Mouse (Mus musculus) gastrocnemius, postnatal 4 days (tissue): ENCODE measurements at regions not wholly inside any gene's neighbourhood (a gene's known extent, or its start where the extent isn't known, plus 50 kb on each side); places are given as distances from the start of the nearest gene placed in this dataset.

Source experiments
- DNase-seq, 2 experiments: peaks; one replicate each; pipeline ENCODE4 v3.0.0; 2021 to 2022; ENCODE audit warnings: low spot score in 2 of 2, mixed read lengths in 2 of 2

DNA sequence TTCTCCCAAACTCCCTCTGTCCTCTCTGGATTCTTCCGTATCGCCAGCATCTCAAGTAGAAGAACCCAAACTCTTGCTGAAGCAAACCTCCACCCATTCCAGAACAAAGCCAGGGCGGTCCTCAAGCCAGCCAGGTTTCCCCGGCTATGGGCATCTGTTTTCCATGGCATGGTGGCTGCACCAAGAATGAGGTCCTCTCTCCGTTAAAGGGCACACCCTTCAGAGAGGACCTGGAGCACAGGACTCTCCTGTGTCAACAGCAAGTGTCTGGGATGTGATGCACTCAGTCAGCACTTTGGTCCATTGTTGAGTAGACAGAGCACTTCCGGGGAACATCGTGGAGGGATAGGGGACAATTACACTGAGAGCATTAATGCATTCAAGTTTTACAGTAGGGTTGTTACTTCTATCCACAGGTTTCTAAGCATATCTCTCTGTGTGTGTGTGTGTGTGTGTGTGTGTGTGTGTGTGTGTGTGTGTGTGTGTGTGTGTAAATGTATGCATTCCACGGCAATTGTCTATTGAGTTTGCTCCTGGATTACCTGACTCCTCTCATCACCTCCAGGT lies 56.6 kb upstream of the Cpsf6 start:
- no peak for DNase-seq

DNA sequence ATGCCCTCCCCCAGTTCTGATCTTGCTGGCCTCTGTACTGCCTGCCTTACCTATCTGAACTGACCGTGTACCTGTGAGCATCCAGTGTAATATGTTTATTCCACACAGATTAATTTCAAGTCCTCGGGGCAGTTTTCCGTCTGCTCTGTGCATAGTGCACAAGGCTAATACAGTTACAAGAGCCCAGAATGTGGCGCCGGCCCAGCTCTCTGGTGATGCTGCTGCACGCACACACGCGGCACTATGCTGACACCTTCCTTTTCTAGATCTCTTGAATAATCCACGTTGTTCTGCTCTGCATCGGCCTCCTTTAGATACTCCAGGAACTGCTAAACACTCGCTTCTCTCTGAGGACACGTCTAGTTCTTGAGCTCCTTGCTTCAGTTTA lies 55.9 kb upstream of the Cpsf6 start:
- no peak for DNase-seq

DNA sequence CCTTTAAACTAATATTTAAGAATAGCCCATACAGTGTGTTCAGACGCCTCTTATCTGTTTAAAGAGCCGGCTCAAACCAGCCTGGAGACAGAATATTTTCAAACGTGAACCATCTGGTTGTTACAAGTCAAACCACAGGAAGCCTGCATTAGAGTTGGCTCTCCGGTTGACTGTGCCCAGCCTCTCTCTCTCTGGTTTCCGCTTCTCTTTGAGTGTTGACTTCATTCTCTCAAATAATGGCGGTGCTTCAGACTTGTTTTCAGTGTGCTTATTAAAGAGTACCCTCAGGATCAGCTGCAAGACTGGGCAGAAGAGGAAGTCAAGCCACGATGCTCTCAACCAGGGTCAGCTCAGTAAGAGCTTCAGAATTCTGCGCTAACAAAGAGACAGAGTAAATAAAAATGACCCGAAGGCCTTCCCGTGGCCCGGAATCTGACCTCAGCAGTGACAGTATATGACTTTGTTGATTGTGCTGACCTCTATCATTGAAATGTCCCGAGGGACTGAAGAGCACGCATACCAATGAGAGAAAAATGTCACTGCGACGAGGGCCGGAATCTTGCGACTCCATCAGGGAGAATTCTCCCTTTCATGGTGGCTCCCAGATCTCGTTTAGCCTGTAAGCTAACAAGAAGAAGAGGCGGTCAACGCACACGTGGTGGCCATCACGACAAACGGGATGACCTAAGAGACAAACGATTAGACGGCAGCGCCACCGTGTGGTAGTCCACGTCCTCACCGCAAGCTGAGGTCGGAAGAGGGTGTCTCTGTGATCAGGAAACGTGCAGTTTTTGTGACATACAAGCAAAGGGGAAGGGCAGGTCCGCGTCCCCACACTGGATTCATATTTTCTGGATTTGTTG lies 55.3 kb upstream of the Cpsf6 start:
- DNase-seq = peak; percentile 77 to 89

DNA sequence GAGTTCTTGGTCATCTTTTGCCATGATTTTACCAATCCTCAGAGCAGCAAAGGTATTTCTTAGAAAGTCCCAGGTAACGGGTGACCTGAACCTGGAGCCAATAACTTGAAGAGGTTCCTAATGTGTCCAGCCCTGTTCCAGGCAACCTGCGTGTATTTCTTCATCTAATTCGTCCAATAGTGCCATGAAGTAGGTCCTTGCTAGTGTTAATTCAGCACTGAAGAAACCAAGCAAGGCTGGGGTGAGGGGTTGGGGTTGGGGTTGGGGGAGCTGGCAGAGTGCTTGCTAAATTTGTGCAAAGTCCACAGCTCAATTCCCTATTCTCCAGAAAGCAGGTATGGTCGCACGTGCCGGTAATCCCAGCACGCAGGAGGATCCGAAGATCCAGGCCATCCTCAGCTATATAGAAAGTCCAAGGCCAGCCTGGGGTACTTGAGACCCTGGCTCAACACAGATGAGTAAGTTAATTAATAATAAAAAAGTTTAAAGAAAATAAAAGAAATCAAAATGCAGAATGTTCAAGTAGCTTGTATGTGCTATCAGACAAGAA lies 54.6 kb upstream of the Cpsf6 start:
- no peak for DNase-seq

DNA sequence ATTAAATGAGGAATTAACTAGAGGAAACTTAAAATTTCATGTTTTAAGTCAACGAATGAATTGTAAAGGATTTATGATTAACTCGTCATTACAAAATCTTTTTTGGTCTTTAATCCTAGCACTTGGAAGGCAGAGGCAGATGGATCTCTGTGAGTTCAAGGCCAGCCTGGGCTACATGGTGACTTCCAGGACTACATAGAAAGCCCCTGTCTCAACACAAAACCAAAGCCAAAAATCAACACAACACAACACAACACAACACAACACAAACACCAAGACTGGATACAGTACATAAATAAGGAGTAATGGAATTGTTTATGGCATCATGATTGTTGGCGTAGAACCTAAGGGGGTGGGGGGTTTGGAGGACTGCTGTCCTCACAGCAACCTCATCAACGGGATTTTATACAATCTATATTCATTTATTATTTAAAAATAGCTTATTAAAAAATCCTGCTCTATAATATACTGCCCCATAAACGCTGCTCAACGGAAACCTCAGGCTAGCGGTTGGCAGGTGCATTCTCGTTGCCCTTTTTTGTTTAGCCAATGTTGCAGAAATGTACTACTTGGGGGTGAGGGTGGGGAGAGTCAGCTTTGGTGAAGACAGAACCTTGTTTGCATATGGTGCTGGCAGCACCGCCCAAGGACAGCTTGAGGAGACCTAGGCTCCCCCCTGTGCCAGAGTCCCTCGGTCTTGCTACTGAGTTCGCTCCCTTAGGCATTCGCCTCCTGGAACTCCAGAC lies 53.9 kb upstream of the Cpsf6 start:
- DNase-seq = no peak

DNA sequence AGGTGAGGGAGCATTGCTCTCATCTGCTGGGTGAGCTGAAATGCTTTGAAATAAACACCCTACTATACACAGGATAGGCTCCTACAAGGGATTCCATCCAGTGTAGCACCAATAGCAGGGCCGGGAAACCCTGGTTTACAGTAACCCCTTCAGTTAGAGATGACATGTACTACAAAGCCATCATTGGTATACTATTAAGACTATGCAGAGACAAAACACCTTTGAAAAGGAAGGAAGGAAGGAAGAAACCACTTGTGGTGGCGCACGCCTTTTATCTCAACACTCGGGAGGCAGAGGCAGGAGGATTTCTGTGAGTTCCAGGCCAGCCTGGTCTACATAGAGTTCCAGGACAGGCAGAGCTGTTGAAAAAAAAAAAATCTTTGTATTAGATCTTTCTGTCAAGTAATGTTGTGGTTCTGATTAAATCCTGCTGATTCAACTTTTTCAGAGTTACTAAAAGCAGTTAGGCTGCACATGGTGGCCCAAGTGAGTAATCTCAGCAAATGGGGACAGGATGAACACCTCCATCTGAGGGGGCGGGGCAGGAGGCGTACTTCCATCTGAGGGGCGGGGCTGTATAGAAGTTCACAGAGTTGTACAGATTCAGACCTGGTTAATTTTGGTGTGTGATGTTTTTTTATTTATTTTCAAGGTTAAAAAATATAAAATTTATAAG lies 53.2 kb upstream of the Cpsf6 start:
- no peak for DNase-seq

DNA sequence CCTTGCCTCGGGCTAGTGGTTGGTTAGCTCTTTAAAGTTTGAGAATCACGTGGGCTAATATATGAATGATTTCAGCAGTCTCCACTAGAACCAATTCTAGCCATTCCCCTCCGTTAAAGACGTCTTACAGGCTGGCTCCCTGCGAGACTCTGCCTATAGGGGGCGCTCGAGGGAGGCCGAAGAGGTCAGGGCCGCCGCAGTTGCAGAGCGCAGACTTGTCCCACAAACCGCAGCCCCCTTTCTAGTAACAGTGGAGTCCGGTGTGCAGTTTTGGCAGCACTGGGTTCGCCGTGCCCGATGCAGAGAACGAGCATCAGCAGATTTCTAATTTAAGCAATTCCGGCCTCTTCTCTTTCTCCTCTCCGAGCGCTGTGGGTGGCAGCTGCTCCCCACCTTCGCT lies 52.6 kb upstream of the Cpsf6 start:
- peak; percentile 58 to 75 for DNase-seq

DNA sequence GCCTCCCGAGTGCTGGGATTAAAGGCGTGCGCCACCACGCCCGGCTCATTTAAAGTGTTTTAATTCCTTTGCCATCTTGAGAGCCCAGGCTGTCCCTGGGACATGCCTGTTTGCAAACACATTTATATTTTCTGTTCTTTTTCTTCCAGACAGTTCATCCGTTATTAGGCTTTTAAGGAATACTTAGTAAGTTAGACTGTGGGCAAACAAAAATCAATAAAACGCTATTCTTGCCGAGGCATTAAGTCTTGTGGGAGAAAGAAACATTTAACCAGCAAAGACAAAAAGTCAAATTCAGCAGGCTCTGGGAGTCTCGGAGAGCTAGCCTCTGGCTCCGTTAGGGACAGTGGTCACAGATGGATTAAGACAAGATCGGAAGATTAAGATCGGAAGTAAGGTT lies 52.0 kb upstream of the Cpsf6 start:
- DNase-seq = no peak

DNA sequence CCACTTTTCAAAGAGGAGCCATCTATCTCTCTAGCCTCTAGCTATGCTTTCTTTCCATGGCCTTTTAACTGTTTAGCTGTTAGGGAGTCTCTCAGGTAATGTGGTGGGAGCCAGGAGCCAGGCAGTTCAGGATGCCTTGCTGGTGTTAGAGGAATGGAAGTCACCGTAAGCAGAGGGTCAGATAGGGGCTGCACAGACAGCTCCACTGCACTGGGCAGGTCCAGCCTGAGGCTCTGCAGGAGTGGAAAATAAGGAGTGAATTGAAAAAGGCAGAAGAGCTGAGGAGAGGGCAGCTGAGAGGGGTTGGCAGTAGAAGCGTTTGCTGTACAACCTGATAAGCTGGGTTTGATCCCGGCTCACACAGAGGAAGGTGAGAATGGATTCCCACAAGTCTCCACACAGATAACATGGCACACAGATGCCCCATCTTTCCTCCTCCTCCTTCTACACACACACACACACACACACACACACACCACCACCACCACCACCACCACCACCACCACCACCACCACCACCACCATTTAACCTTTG lies 51.3 kb upstream of the Cpsf6 start:
- DNase-seq = no peak

DNA sequence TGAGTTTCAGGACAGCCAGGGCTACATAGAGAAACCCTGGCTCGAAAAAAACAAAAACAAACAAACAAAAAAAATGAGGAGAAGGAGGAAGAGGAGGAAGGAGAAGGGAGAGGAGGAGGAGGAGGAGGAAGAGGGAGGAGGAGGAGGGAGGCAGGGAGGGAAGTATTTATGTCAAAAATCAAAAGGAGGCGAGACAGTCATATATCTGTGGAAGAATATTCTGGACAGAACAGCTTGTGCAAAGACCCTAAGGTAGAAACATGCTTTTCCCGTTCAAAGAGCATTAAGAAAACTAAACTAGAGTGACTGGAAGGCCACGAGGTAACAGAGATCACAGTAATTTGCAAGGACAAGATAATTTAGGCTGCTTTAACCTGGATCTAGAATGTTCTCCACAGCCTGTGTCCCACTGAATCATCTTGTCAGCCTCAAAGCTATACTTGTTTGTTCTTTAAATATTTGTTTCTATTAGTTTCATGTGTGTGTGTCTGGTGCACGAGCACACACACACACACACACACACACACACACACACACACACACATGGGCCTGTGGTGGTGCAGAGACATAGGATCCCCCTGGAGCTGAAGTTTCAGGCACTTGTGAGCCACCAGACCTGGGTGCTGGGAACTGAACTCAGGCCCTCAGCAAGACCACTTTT lies 50.5 kb upstream of the Cpsf6 start:
- DNase-seq = no peak

DNA sequence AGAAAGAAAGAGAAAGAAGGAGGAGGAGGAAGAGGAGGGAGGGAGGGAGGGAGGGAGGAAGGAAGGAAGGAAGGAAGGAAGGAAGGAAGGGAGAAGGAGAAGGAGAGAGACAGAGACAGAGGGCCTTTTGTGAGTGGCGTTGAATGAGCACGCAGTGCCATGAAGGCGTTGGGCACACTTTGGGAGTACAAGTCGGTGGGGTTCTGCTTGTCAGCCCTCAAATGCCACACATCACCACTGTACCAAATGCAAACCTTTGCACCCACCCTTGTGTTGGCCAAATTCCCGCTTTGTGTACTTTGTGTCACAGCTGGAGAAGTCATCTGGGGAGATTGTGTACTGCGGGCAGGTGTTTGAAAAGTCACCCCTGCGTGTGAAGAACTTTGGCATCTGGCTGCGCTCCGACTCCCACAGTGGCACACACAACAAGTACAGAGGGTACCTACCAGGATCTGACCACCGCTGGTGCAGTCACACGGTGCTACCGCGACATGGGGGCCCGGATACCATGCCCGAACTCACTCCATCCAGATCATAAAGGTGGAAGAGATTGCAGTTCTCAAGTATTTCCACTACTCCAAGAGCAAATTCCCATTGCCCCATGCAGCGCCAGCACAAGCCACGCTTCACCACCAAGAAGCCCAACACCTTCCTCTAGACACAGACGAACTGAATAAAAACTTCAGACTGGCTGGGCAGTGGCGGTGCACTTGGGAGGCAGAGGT lies 49.8 kb upstream of the Cpsf6 start:
- DNase-seq = no peak
